Mouse (Mus musculus) liver, embryonic 12.5 days (tissue): ENCODE measurements around the gene Trex1. TPM values are rescaled to one million over a fixed set of nuclear protein-coding genes. Genes with fewer than 3 reads are reported as not detected.
A peak's percentile ranks its signal among the peaks of the same experiment; 100 is the strongest.

ENCODE experiments used
- ATAC-seq: fragments of 200-750 bp; cut with Nextera tagmentation; 2 replicates; pipeline ENCODE4 v1.8.0; 2017; ENCODE audit warnings: moderate number of reproducible peaks, mild to moderate bottlenecking, moderate library complexity
- H3K27ac ChIP-seq: fragments of 300-500 bp; sonication (generic); 2 replicates; pipeline ENCODE4 v1.5.1; 2016; ENCODE audit warnings: mild to moderate bottlenecking
- H3K27me3 ChIP-seq: fragments of 300-500 bp; sonication (generic); replicated peaks from 2 replicates; pipeline ENCODE4 v1.6.1; 2016; ENCODE audit warnings: mild to moderate bottlenecking, moderate library complexity
- H3K36me3 ChIP-seq: fragments of 300-500 bp; sonication (generic); 2 replicates; pipeline ENCODE4 v1.6.1; 2016; ENCODE audit warnings: mild to moderate bottlenecking, moderate library complexity
- H3K4me1 ChIP-seq: fragments of 300-500 bp; sonication (generic); 2 replicates; pipeline ENCODE4 v1.6.1; 2016
- H3K4me2 ChIP-seq: fragments of 300-500 bp; sonication (generic); 2 replicates; pipeline ENCODE4 v1.6.1; 2016; ENCODE audit warnings: mild to moderate bottlenecking, moderate library complexity
- H3K4me3 ChIP-seq: fragments of 300-500 bp; sonication (generic); 2 replicates; pipeline ENCODE4 v1.5.1; 2016; ENCODE audit warnings: mild to moderate bottlenecking, moderate library complexity
- H3K9ac ChIP-seq: fragments of 300-500 bp; sonication (generic); 2 replicates; pipeline ENCODE4 v1.6.1; 2016; ENCODE audit warnings: mild to moderate bottlenecking, moderate library complexity
- H3K9me3 ChIP-seq: fragments of 300-500 bp; sonication (generic); replicated peaks from 2 replicates; pipeline ENCODE4 v1.6.1; 2016; ENCODE audit warnings: mild to moderate bottlenecking, moderate library complexity
- WGBS: fragments of 180-500 bp; shearing (Covaris S2); methylation state at CpG from one replicate; pipeline ENCODE4 v1.1.7; 2016; ENCODE audit not compliant: insufficient replicate concordance; 5-methylcytosine and 5-hydroxymethylcytosine counted together
- polyA plus RNA-seq: library from polyadenylated mRNA; unstranded; fragments of >200 nt; fragmentation: Nextera tagmentation; extraction: Ambion mirVana; gene quantifications from 2 replicates; pipeline ENCODE4 v1.2.1, GENCODE M21; 2016

Trex1 gene
- 8.8 and 9.1 TPM in 2 replicates for polyA plus RNA-seq

DNA sequence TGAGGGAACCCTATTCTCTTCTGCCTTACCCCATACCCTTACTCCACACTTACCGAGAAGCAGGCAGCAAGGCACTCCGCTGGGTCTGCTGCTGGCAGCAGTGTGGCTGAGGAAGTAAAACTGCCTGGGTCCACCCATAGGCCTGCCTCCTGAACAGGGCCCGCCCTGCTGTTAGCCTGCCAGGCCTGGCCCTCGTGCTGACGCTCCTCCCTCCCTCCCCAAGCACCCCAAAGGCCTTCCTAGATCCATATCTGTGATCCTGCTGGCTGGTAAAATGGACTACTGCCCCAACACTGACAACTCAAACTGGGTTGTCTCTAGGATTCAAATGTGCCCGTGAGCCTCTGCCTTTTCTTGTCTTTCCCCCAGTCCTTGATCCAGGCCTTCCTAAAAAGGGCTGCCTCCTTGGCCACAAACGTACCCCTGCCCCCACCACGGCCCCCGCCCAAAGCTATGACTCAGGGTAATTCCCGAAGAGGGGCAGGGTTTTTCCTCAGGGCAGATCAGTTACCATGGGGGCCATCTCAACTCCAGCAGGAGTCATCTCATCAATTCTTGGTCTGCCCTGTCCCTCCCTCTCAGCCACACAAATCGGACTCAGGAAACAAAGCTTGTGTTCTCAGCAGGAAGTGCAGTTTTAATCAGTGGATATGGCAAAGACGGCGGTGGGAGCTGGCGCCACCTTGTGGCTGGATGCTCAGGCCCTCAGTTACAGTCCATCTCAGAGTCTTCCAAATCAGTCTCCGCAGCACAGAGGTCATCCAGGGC lies at the start of gene Trex1:
Trex1 (minus strand) TSS at position 599 of the 768 bp plus-strand sequence.
- no peaks in the 10 kb centered on the region for H3K9me3 ChIP-seq
- peak within 1 kb of the TSS; percentile 59 for H3K4me3 ChIP-seq
- 4% methylated on average over 15 of the region's 15 CpGs for WGBS
- H3K27me3 ChIP-seq = no peaks in the 10 kb centered on the region
- peaks cover 66% of the 10 kb centered on the region for H3K36me3 ChIP-seq
- H3K4me1 ChIP-seq = peaks cover 46% of the 10 kb centered on the region
- H3K27ac ChIP-seq = peak within 1 kb of the TSS; percentile 90
- peak; percentile 96 for ATAC-seq
- peak within 1 kb of the TSS; percentile 68 for H3K9ac ChIP-seq
- H3K4me2 ChIP-seq = peak within 1 kb of the TSS; percentile 82

DNA sequence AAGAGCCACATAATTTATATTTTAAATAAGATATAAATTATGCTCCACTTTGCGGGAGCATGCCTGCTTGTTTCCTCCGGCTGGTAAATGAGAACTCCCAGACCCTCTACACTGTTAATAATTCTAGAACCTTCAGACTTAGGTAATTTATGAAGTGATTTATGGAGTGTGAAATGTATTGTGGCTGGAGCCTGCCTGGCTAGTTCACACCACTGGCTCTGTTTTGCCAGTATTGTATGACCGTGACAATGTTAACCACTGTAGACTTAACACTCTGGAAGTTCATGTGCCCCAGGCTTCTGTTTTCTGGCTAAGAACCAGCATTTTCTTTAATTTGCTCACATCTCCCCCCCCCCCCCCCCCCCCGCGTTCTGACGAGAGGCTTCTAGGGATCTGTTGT lies 47.8 kb upstream of the Trex1 start:
- Histone ChIP-seq H3K27ac (no peak overlapping the region), H3K9ac (no peak overlapping the region), H3K4me2 (no peak overlapping the region), H3K4me1 (no peaks in the 10 kb centered on the region), H3K36me3 (peaks cover 67% of the 10 kb centered on the region), H3K9me3 (no peaks in the 10 kb centered on the region), H3K4me3 (no peak overlapping the region), H3K27me3 (no peaks in the 10 kb centered on the region)
- 68% methylated on average over 4 of the region's 6 CpGs for WGBS
- no peak for ATAC-seq

DNA sequence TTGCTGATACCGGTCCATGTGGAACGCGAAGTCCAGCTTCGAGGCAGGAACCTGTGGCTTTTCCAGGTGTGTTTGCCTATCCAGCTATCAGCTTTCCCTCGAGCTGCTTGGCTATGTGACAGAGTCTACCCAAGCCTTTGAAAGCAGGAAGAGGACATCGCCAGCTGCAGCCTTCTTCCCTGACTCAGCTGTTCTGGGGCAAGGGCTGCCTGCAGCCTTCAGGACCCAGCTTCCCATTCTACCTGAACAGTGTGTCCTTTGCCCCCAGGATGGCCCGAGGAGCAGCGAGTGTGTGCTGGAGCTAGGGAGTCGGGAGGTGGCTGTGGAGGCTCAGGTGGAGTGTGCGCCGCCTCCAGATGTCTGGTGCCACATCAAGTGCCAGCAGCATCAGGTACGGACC lies 46.1 kb upstream of the Trex1 start:
- Histone ChIP-seq H3K36me3 (peaks cover 69% of the 10 kb centered on the region), H3K9ac (no peak overlapping the region), H3K4me3 (no peak overlapping the region), H3K27me3 (no peaks in the 10 kb centered on the region), H3K4me2 (no peak overlapping the region), H3K9me3 (no peaks in the 10 kb centered on the region), H3K4me1 (no peaks in the 10 kb centered on the region), H3K27ac (no peak overlapping the region)
- no peak for ATAC-seq
- WGBS = 68% methylated on average over 12 of the region's 12 CpGs

DNA sequence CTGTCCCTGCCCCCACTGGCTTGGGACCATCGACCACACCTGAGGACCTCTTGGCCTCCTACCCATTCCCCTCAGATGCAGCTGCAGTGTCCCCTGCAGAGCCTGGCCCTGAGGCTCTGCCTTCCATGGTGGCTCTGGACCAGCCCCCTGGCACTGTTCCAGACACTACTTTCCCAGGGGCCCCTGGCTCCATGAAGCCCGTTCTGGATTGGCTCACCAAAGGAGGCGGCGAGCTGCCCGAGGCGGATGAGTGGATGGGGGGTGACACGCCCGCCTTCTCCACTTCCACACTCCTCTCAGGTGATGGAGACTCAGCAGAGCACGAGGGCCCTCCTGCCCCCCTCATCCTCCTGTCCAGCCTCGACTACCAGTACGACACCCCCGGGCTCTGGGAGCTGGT lies 45.5 kb upstream of the Trex1 start:
- Histone ChIP-seq H3K27ac (no peak overlapping the region), H3K4me2 (no peak overlapping the region), H3K4me1 (no peaks in the 10 kb centered on the region), H3K4me3 (no peak overlapping the region), H3K36me3 (peaks cover 69% of the 10 kb centered on the region), H3K27me3 (no peaks in the 10 kb centered on the region), H3K9ac (no peak overlapping the region), H3K9me3 (no peaks in the 10 kb centered on the region)
- ATAC-seq = no peak; the same call in 1 of the 2 replicates
- WGBS = 69% methylated on average over 12 of the region's 12 CpGs

DNA sequence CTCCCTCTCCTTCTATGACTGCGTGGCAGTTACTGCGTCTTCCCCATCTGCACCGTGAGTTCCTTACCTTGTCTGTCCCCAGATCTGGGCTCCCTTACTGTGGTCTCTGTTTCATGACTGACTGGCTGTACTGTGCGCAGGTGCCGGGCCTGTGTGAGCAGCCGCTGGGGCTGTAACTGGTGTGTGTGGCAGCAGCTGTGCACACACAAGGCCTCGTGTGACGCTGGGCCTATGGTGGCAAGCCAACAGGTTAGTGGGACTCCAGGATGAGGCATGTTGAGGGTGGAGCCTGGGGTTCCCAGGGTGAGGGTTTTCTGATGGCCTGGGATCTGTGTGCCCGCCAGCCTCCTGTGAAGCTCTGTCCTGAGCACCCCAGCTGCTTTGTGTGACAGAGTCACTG lies 44.5 kb upstream of the Trex1 start:
- WGBS = 74% methylated on average over 9 of the region's 9 CpGs
- peaks cover 2% of the 10 kb centered on the region for H3K4me1 ChIP-seq

DNA sequence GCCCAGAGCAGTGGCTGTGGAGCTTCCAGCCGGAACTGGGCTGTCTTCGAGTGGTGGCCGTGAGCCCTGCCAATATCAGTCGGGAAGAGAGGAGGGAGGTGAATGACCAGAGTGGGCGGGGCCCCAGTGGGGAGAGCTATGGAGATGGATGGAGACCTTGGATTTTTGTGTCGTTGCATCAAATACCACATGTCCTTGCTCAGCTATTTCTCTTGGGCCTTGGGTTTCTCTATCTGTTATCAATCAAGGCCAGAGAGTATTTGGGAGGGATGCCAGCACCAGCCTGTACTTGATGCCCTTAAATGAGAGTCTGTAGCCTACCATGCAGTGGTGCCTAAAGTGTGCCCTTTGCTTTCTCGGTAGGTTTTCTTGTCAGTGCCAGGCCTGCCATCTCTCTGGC lies 43.7 kb upstream of the Trex1 start:
- Histone ChIP-seq H3K36me3 (peaks cover 52% of the 10 kb centered on the region), H3K4me3 (no peak overlapping the region), H3K9ac (no peak overlapping the region), H3K4me1 (peaks cover 11% of the 10 kb centered on the region), H3K9me3 (no peaks in the 10 kb centered on the region), H3K4me2 (no peak overlapping the region), H3K27me3 (peaks cover 8% of the 10 kb centered on the region; the same call in 1 of the 2 replicates), H3K27ac (no peak overlapping the region)
- WGBS = 64% methylated on average over 7 of the region's 7 CpGs
- no peak for ATAC-seq

More for the DNA sequence above, 44.5 kb upstream of the Trex1 start:
- Histone ChIP-seq H3K9ac (no peak overlapping the region), H3K36me3 (peaks cover 60% of the 10 kb centered on the region), H3K27me3 (no peaks in the 10 kb centered on the region), H3K27ac (no peak overlapping the region), H3K4me3 (no peak overlapping the region), H3K9me3 (no peaks in the 10 kb centered on the region), H3K4me2 (no peak overlapping the region)
- ATAC-seq = no peak

DNA sequence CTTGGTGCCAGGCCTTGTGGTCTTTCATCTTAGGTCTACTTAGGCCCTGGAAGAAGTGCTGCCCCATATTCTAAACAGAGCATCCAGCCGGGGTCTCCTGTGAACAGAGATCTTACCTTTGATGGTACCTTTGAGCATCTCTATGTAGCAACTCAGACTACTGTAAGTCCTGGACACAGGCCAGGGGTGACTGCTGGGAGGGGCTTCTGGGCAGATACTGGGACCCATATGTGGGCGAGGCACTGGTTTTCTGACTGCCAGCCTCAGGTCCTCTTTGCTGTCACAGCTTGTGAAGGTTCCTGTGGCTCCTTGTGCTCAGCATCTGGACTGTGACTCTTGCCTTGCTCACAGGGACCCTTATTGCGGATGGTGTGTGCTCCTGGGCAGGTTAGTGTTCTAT lies 43.0 kb upstream of the Trex1 start:
- no peaks in the 10 kb centered on the region for H3K9me3 ChIP-seq
- H3K9ac ChIP-seq = no peak overlapping the region
- no peak overlapping the region for H3K4me3 ChIP-seq
- WGBS = 55% methylated on average over 3 of the region's 3 CpGs
- H3K36me3 ChIP-seq = peaks cover 47% of the 10 kb centered on the region
- ATAC-seq = no peak
- peaks cover 15% of the 10 kb centered on the region for H3K27me3 ChIP-seq
- H3K27ac ChIP-seq = no peak overlapping the region
- no peak overlapping the region for H3K4me2 ChIP-seq
- H3K4me1 ChIP-seq = peaks cover 18% of the 10 kb centered on the region

DNA sequence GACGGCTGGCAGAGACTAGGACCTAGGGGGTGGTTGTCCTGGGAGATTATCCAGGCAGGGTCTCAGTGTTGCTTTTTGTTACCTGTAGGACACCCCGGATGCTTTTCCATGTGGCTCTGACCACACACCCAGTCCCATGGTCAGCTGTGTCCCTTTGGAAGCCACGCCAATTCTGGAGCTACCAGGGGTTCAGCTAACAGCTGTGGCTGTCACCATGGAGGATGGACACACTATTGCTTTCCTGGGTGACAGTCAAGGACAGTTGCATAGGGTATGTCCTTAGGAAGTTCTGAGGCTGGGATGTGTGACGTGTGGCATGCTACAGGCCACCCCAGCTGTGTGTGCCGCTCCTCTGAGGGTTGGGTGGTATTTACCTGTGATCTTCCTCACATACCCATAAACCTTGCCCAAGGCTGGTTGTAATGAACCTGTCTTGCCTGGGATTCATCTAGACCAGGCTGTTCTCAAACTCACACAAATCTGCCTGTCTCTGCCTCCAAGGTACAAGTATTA lies 42.5 kb upstream of the Trex1 start:
- WGBS = 65% methylated on average over 5 of the region's 5 CpGs
- peaks cover 21% of the 10 kb centered on the region for H3K27me3 ChIP-seq
- peak overlapping the region; percentile 4; the same call in 1 of the 2 replicates for H3K9ac ChIP-seq
- peaks cover 47% of the 10 kb centered on the region for H3K36me3 ChIP-seq
- no peak overlapping the region for H3K27ac ChIP-seq
- H3K9me3 ChIP-seq = no peaks in the 10 kb centered on the region
- peaks cover 21% of the 10 kb centered on the region for H3K4me1 ChIP-seq
- H3K4me2 ChIP-seq = no peak overlapping the region
- H3K4me3 ChIP-seq = no peak overlapping the region
- ATAC-seq = no peak

DNA sequence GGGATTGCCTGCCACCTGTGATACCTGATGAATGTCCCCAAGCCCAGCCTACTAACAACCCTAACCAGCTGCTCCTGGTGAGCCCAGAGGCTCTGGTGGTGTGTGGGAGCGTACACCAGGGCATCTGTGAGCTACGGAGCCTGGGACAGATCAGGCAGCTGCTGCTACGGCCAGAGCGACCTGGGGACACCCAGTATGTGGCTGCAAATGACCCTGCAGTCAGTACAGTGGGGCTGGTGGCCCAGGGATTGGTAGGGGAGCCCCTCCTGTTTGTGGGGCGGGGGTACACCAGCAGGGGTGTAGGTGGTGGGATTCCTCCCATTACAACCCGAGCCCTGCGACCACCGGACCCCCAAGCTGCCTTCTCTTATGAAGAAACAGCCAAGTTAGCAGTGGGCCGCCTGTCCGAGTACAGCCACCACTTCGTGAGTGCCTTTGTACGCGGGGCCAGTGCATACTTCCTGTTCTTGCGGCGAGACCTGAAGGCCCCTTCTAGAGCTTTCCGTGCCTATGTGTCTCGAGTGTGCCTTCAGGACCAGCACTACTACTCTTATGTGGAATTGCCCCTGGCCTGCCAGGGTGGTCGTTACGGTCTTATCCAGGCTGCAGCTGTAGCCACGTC lies 40.9 kb upstream of the Trex1 start:
- WGBS = 64% methylated on average over 20 of the region's 20 CpGs
- Histone ChIP-seq H3K4me1 (peaks cover 27% of the 10 kb centered on the region), H3K27ac (no peak overlapping the region)

DNA sequence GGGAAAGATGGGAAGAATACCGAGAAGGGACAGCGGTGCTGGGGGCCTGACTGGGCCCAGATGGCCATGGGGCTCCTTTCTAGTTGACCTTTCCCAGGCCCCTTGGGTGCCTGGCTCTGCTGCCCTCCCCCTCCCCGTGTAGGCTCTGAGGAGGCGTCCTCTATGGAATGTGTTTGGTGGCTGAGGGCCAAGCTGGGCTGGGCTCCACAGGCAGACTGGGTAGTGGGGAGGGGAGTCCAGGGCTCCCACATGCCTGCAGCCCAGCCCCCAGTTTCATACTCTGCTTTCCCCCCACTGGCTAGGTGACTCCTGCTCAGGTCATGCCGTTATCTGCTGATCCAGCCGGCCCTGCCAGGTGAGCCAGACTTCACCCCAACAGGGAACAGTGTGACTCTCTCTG lies 39.4 kb upstream of the Trex1 start:
- 0 out of 2 replicates have a peak overlapping the region, but pooled peaks have one; percentile 9 for H3K4me2 ChIP-seq
- H3K9me3 ChIP-seq = no peaks in the 10 kb centered on the region
- H3K36me3 ChIP-seq = peaks cover 28% of the 10 kb centered on the region
- H3K9ac ChIP-seq = no peak overlapping the region
- peaks cover 51% of the 10 kb centered on the region for H3K27me3 ChIP-seq
- H3K4me1 ChIP-seq = peaks cover 39% of the 10 kb centered on the region
- no peak overlapping the region for H3K27ac ChIP-seq
- no peak overlapping the region for H3K4me3 ChIP-seq
- no peak for ATAC-seq
- 65% methylated on average over 6 of the region's 6 CpGs for WGBS

More for the DNA sequence above, 40.9 kb upstream of the Trex1 start:
- peaks cover 36% of the 10 kb centered on the region for H3K27me3 ChIP-seq
- ATAC-seq = no peak
- peaks cover 35% of the 10 kb centered on the region for H3K36me3 ChIP-seq
- no peak overlapping the region for H3K4me2 ChIP-seq
- no peaks in the 10 kb centered on the region for H3K9me3 ChIP-seq
- no peak overlapping the region for H3K9ac ChIP-seq
- H3K4me3 ChIP-seq = no peak overlapping the region

DNA sequence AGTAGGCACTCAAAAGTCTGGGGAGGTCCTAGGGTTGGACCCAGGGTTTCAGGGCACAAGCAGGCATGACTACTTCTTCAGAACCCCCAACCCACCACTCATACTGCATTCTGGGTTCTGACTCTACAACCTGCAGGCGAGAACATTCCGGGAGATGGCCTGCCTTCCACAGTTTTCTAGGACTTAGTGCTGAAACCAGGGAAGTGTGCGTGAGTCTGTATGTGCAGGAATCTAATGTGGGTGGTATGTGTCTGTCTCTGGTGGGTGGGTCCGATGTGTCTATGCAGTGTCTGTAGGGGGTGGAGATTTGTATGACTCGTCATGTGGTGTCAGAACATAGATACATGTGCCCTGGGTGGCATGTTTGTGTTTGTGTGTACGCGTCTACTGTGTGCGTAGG lies 38.8 kb upstream of the Trex1 start:
- H3K27me3 ChIP-seq = peaks cover 57% of the 10 kb centered on the region
- peak overlapping the region; percentile 64; the same call in 1 of the 2 replicates for H3K27ac ChIP-seq
- H3K36me3 ChIP-seq = peaks cover 25% of the 10 kb centered on the region
- peak overlapping the region; percentile 74; the same call in 1 of the 2 replicates for H3K4me2 ChIP-seq
- 75% methylated on average over 8 of the region's 8 CpGs for WGBS
- H3K9me3 ChIP-seq = no peaks in the 10 kb centered on the region
- H3K9ac ChIP-seq = no peak overlapping the region
- H3K4me1 ChIP-seq = peaks cover 45% of the 10 kb centered on the region
- no peak overlapping the region for H3K4me3 ChIP-seq
- ATAC-seq = no peak

DNA sequence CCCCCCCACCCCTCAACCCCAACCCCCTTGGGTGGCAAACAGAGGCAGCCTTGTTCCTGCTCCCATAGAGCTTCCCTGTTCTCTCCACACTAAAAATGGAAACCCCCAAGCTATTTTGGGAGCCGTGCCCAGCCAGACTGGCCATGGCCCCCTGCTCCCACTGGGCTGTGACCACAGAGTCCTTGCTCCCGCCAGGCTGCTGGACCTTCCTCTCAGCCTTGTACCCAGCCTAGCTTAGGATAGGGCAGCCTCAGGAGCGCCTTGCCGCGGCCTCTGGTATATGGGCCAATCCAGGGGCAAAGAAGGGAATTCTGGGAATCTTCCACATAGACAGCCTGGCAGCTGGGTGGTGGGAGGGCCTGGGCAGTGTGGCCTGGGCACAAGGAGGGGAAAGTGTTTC lies 38.3 kb upstream of the Trex1 start:
- H3K9ac ChIP-seq = no peak overlapping the region
- peak overlapping the region; percentile 64 for H3K27ac ChIP-seq
- peak overlapping the region; percentile 74 for H3K4me2 ChIP-seq
- H3K27me3 ChIP-seq = peaks cover 62% of the 10 kb centered on the region
- H3K9me3 ChIP-seq = no peaks in the 10 kb centered on the region
- H3K4me1 ChIP-seq = peaks cover 48% of the 10 kb centered on the region
- no peak overlapping the region for H3K4me3 ChIP-seq
- H3K36me3 ChIP-seq = peaks cover 22% of the 10 kb centered on the region
- no peak for ATAC-seq
- WGBS = 71% methylated on average over 5 of the region's 5 CpGs
